Mouse (Mus musculus): ENCODE measurements around the gene Gm10337. TPM values are rescaled to one million over a fixed set of nuclear protein-coding genes. Genes with fewer than 3 reads are reported as not detected.

The Gm10337 gene
- polyA plus RNA-seq, 1 experiment from 2014 or later: 14.8 TPM

DNA sequence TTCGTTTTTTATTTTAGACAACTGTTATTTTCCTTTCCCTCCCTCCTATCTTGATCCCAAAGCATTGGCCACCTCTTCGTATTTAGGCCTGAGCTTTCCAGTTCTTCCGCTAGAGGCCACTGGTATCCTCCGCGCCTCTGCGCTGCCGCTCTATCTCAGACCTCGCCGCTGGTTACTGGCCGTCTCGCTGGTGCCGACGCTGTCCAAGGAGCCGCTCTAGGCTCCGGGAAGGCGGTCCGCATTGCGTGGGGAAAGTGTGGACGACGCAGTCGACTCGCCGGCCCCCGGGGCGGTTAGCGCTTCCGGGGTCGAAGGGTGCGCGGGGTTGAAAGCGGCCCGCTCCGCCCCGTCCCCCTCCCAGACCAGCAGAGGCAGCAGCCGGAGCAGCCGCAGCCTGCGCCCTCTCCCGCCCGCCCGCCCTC lies 33.3 kb upstream of the Gm10337 start, which contains the start of gene Pcbp2:
Gene Pcbp2, plus strand, starts transcription at position 357 of the 422 bp plus-strand sequence.
- Histone ChIP-seq H3K4me3 (peak within 1 kb of the TSS; percentile 93), H3K9me3 (no peaks in the 10 kb centered on the region), H3K36me3 (peaks cover 13% of the 10 kb centered on the region), H3K4me1 (replicated peaks) (peaks cover 23% of the 10 kb centered on the region), H3K4me2 (peak within 1 kb of the TSS; percentile 70), H3K9ac (peak within 1 kb of the TSS; percentile 93), H3K27ac (replicated peaks) (peak within 1 kb of the TSS; percentile 97), H3K27me3 (no peaks in the 10 kb centered on the region)
- WGBS: under 1% methylated on average over 30 of the region's 40 CpGs
- ATAC-seq (ENCODE audit: low FRiP score, low read depth): peak; percentile 99

DNA sequence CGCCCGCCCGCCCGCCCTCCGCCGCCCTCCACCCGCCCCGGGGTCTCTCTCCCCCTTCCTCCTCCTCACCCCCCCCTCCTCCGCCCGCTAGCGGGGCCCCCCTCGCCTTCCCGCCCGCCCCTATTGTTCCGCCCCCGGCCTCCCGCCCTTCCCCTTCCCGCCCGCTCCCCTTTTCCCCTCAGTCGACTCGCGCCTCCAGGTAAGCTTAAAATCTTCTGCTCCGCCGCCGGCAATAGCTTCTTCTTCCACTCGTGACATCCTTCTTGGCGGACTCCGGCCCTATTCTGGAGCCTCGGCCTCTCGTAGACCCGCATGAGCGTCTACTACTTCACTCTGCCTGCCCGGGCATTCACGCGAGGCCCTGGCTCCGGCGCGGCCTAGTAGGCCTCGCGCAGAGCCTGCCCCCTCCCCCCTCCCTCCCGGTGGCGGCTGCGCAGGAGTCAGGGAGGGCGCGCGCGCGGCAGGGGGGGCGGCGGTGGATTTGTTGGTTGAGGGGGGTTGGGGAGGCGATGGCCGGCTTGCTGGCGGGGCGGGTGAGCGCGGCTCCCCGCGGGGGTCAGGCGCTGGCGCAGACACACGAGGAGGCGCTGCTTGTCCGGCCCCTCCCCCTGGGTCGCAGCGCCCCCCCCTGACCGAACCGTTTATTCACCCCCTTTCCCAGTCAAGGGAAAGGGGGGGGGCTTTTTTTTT lies 32.8 kb upstream of the Gm10337 start:
- ATAC-seq (ENCODE audit: low FRiP score, low read depth): peak; percentile 68
- H3K4me1 ChIP-seq (replicated peaks): peaks cover 23% of the 10 kb centered on the region
- under 1% methylated on average over 45 of the region's 67 CpGs for WGBS

DNA sequence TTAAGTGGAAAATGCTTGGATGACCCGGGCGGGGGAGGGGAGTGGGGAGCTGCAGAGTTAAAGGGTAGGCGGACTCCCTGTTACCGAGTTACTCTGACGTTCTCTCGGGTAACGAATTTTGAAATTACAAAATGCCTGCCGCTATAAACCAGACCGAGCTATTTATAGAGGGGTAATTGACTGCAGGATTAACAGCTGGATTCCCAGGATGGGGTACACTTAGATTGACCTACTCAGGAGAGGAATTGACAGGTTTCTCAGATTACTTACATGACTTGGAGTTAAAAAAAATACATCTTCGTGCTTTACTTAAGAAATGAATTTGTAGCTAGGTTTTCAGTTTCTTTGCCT lies 32.3 kb upstream of the Gm10337 start:
- H3K27me3 ChIP-seq: no peaks in the 10 kb centered on the region
- H3K27ac ChIP-seq (replicated peaks): peak overlapping the region; percentile 97
- peak overlapping the region; percentile 70 for H3K4me2 ChIP-seq
- ATAC-seq (ENCODE audit: low FRiP score, low read depth): no peak
- H3K9ac ChIP-seq: peak overlapping the region; percentile 93
- peak overlapping the region; percentile 93 for H3K4me3 ChIP-seq
- no peaks in the 10 kb centered on the region for H3K9me3 ChIP-seq
- WGBS: under 1% methylated on average over 10 of the region's 10 CpGs
- peaks cover 23% of the 10 kb centered on the region for H3K4me1 ChIP-seq (replicated peaks)
- peaks cover 24% of the 10 kb centered on the region for H3K36me3 ChIP-seq

More for the DNA sequence above, 32.8 kb upstream of the Gm10337 start:
- peak overlapping the region; percentile 93 for H3K9ac ChIP-seq
- peaks cover 19% of the 10 kb centered on the region for H3K36me3 ChIP-seq
- peak overlapping the region; percentile 70 for H3K4me2 ChIP-seq
- H3K9me3 ChIP-seq: no peaks in the 10 kb centered on the region
- H3K27me3 ChIP-seq: no peaks in the 10 kb centered on the region
- peak overlapping the region; percentile 97 for H3K27ac ChIP-seq (replicated peaks)
- peak overlapping the region; percentile 93 for H3K4me3 ChIP-seq

DNA sequence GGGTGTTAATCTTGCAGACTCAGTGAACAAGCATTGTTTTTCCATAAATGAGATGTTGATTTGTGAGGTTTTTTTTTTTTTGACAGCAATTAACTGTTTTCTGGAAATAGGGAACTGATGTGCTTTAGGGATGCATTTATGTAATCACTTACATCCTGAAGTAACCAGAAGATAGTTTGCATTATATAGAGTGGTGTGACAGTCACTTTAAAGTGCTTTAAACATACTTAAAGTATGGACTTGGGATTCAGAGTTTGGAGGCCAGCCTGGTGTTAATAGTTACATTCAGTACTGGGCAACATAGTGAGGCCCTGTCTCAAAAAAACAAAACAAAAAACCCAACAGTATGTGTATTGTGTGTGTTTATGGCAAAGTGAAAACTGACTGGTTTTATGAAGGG lies 31.8 kb upstream of the Gm10337 start:
- peak overlapping the region; percentile 70 for H3K4me2 ChIP-seq
- peaks cover 29% of the 10 kb centered on the region for H3K36me3 ChIP-seq
- no peak overlapping the region for H3K27ac ChIP-seq (replicated peaks)
- H3K4me1 ChIP-seq (replicated peaks): peaks cover 23% of the 10 kb centered on the region
- H3K4me3 ChIP-seq: peak overlapping the region; percentile 93
- ATAC-seq (ENCODE audit: low FRiP score, low read depth): no peak
- H3K27me3 ChIP-seq: no peaks in the 10 kb centered on the region
- peak overlapping the region; percentile 93 for H3K9ac ChIP-seq
- no peaks in the 10 kb centered on the region for H3K9me3 ChIP-seq

DNA sequence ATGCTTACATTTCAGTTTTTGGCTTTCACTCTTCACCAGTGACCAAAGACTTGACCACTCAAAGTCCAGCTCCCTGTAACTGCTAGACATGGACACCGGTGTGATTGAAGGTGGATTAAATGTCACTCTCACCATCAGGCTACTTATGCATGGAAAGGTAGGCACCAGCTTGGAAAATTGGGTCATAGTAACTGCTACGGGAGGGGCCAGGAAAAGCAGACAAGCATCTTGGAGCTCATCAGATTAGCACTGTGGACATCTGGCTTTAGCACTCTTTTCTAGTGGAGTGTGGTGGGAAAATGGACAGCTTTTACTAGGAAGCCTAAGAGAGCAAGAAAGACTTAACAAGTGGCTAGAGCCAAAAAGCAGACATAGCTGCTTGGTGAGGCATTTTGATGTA lies 30.3 kb upstream of the Gm10337 start:
- no peak for ATAC-seq (ENCODE audit: low FRiP score, low read depth)
- Histone ChIP-seq H3K27me3 (no peaks in the 10 kb centered on the region), H3K4me2 (peak overlapping the region; percentile 7; the same call in 1 of the 2 replicates), H3K9ac (no peak overlapping the region), H3K4me3 (no peak overlapping the region), H3K4me1 (replicated peaks) (peaks cover 23% of the 10 kb centered on the region), H3K27ac (replicated peaks) (no peak overlapping the region), H3K36me3 (peaks cover 41% of the 10 kb centered on the region), H3K9me3 (no peaks in the 10 kb centered on the region)
- WGBS: 82% methylated on average over 2 of the region's 2 CpGs

DNA sequence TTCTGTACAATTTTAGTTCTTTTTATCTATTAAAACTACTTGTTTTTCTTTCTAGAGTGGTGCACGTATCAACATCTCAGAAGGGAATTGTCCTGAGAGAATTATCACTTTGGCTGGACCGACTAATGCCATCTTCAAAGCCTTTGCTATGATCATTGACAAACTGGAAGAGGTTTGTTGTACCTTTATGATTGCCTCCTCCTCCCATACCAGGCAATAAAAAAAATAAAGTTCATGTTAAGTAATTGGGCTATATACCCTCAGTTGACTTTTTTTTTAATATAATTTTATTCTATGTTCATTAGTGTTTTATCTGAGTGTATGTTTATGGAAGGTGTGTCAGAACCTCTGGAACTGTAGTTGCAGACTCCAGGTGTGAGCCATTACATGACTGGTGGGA lies 29.0 kb upstream of the Gm10337 start:
- H3K27ac ChIP-seq (replicated peaks): no peak overlapping the region
- peaks cover 23% of the 10 kb centered on the region for H3K4me1 ChIP-seq (replicated peaks)
- H3K9ac ChIP-seq: no peak overlapping the region
- H3K27me3 ChIP-seq: no peaks in the 10 kb centered on the region
- H3K9me3 ChIP-seq: no peaks in the 10 kb centered on the region
- H3K36me3 ChIP-seq: peaks cover 52% of the 10 kb centered on the region
- WGBS: 89% methylated on average over 2 of the region's 2 CpGs
- no peak overlapping the region for H3K4me2 ChIP-seq
- no peak overlapping the region for H3K4me3 ChIP-seq
- ATAC-seq (ENCODE audit: low FRiP score, low read depth): no peak

DNA sequence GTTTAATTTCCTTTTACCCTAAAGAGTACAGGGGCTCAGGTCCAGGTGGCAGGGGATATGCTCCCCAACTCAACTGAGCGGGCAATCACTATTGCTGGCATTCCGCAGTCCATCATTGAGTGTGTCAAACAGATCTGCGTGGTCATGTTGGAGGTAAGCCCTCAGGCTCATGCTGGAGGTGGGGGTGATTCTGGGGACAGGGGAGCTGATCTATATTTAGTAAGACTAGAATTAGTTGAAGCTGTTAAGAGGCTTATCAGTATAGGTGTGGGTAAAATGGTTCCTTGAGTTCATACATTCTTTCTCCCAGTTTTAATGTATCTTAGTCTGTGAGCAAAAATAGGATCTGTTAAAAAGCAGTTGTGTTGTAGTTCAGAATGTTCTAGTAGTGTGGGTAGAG lies 20.4 kb upstream of the Gm10337 start:
- no peaks in the 10 kb centered on the region for H3K9me3 ChIP-seq
- no peak overlapping the region for H3K9ac ChIP-seq
- 91% methylated on average over 3 of the region's 3 CpGs for WGBS
- no peak overlapping the region for H3K4me3 ChIP-seq
- no peaks in the 10 kb centered on the region for H3K27me3 ChIP-seq
- H3K27ac ChIP-seq (replicated peaks): no peak overlapping the region
- H3K36me3 ChIP-seq: peaks cover 82% of the 10 kb centered on the region
- H3K4me1 ChIP-seq (replicated peaks): no peaks in the 10 kb centered on the region
- no peak overlapping the region for H3K4me2 ChIP-seq
- no peak for ATAC-seq (ENCODE audit: low FRiP score, low read depth)

DNA sequence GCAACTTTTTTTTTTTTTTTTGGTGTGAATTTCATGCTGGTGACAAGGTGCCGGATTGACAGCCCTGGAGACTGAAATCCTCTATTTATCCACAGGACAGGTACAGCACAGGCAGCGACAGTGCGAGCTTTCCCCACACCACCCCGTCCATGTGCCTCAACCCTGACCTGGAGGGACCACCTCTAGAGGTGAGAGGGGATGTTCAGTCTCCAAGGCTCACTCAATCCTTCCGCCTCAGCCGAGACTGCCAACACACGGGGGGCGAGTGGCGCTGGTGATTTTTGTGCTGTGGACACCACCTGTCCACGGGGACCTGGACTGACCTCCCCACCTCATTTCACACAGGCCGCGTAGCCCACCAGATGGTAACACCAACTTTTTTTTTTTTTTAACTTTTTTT lies 17.7 kb upstream of the Gm10337 start:
- H3K4me3 ChIP-seq: no peak overlapping the region
- WGBS: 91% methylated on average over 12 of the region's 12 CpGs
- H3K9ac ChIP-seq: no peak overlapping the region
- H3K4me2 ChIP-seq: no peak overlapping the region
- ATAC-seq (ENCODE audit: low FRiP score, low read depth): no peak
- H3K27me3 ChIP-seq: no peaks in the 10 kb centered on the region
- H3K9me3 ChIP-seq: no peaks in the 10 kb centered on the region
- no peaks in the 10 kb centered on the region for H3K4me1 ChIP-seq (replicated peaks)
- H3K27ac ChIP-seq (replicated peaks): no peak overlapping the region
- peaks cover 86% of the 10 kb centered on the region for H3K36me3 ChIP-seq

DNA sequence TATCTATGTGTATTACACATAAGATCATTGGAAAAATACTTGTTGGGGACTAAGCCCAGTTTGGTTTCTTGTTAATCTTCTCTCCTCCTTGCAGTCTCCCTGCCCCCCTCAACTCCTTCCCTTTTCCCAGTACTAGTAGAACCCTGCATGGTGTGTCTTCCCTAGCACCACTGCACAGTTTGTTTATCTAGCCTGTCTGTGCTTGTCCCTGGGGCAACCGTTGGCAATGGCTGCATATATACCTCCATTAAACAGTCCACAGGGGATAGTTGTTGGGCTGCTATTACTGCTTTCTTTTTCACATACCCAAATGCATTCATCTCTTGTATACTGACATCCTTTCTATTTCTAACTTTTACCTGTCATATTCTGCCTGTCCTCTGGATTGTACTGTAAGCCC lies 15.9 kb upstream of the Gm10337 start:
- Histone ChIP-seq H3K4me1 (replicated peaks) (no peaks in the 10 kb centered on the region), H3K4me3 (no peak overlapping the region), H3K27ac (replicated peaks) (no peak overlapping the region), H3K9me3 (no peaks in the 10 kb centered on the region), H3K4me2 (no peak overlapping the region), H3K9ac (no peak overlapping the region), H3K36me3 (peaks cover 82% of the 10 kb centered on the region), H3K27me3 (no peaks in the 10 kb centered on the region)
- WGBS: 76% methylated on average over 1 of the region's 1 CpGs
- no peak for ATAC-seq (ENCODE audit: low FRiP score, low read depth)

DNA sequence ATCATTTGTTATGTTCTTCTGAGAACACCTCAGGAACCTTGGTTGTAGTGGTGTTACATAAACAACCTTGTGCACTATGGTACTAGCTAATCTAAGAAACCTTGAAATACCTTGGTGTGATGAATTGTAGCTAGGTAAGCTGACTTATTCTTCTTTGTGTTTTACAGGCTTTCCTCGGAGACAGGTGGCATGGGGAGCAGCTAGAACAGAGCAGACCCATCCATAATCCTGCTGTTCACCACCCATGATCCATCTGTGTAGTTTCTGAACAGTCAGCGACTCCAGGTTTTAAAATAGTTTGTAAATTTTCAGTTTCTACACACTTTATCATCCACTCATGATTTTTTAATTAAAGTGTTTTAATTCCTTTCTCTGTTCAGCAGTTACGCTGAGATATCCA lies 5.2 kb upstream of the Gm10337 start:
- 87% methylated on average over 3 of the region's 3 CpGs for WGBS
- no peak overlapping the region for H3K4me2 ChIP-seq
- H3K27me3 ChIP-seq: no peaks in the 10 kb centered on the region
- no peak overlapping the region for H3K4me3 ChIP-seq
- no peaks in the 10 kb centered on the region for H3K4me1 ChIP-seq (replicated peaks)
- peaks cover 84% of the 10 kb centered on the region for H3K36me3 ChIP-seq
- H3K9me3 ChIP-seq: no peaks in the 10 kb centered on the region
- no peak overlapping the region for H3K9ac ChIP-seq
- no peak overlapping the region for H3K27ac ChIP-seq (replicated peaks)
- ATAC-seq (ENCODE audit: low FRiP score, low read depth): no peak

DNA sequence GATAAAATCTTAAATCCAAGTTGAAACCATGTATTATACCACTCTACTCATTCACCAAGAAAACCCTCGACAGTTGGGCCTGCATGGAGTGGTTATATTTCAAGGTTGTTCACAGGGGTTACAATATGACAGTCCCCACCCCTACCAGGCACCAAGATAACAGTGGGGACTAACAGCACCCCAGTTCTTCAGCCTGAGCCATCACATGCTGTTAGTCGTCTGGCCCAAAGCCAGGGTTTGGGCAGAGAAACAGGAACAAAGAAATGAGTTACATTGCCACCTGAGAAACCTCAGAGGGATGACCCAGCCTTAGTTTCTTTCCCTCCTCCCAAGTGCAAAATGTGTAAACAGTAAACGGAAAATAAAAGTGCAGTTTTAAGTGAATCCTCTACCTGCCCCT lies 4.2 kb upstream of the Gm10337 start:
- no peak overlapping the region for H3K27ac ChIP-seq (replicated peaks)
- H3K9ac ChIP-seq: no peak overlapping the region
- no peaks in the 10 kb centered on the region for H3K4me1 ChIP-seq (replicated peaks)
- H3K4me3 ChIP-seq: no peak overlapping the region
- no peaks in the 10 kb centered on the region for H3K27me3 ChIP-seq
- 79% methylated on average over 3 of the region's 3 CpGs for WGBS
- no peak for ATAC-seq (ENCODE audit: low FRiP score, low read depth)
- H3K9me3 ChIP-seq: no peaks in the 10 kb centered on the region
- no peak overlapping the region for H3K4me2 ChIP-seq
- peaks cover 84% of the 10 kb centered on the region for H3K36me3 ChIP-seq

DNA sequence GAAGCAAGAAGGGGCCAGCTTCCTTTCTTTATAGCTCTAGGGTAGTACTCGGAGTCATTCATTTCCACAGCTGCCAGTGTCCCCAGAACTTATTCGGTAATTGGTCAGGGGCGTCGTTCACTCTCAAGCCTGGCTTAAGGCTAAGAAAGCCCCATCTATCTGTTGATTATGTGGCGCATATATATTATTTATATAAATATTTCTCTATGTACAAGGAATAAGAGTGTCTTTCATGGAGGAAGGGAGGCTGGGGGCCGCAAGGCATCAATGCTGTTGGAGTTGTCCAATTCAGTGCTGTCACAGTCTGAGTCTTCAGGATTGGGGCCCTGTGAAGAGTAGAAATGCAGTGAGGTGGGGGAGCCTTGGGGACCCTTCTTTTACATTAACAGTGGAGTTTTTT lies 3.7 kb upstream of the Gm10337 start:
- no peak overlapping the region for H3K4me3 ChIP-seq
- no peak overlapping the region for H3K27ac ChIP-seq (replicated peaks)
- ATAC-seq (ENCODE audit: low FRiP score, low read depth): no peak
- H3K4me1 ChIP-seq (replicated peaks): no peaks in the 10 kb centered on the region
- no peaks in the 10 kb centered on the region for H3K9me3 ChIP-seq
- H3K9ac ChIP-seq: no peak overlapping the region
- H3K4me2 ChIP-seq: no peak overlapping the region
- 88% methylated on average over 6 of the region's 6 CpGs for WGBS
- H3K27me3 ChIP-seq: no peaks in the 10 kb centered on the region
- peaks cover 85% of the 10 kb centered on the region for H3K36me3 ChIP-seq

DNA sequence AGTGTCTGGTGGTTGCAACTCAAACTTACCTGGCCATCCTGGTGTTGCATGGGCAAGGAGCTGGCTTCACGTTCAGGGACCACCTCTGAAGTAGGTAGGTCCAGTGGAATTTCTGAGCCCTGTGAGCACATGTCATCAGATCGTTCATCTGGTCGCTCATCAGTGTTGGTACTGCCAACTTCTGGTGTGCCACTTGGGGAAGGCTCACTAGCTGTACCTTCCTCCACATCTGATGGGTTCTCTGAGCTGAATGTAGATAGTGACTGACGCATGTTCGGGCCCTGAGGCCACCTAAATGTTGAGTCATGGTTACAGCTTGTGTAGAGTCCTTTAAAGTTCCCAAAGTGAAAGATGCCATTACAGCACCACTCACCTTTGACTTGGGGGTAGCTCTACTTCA lies 3.0 kb upstream of the Gm10337 start:
- H3K27ac ChIP-seq (replicated peaks): no peak overlapping the region
- ATAC-seq (ENCODE audit: low FRiP score, low read depth): no peak
- H3K27me3 ChIP-seq: no peaks in the 10 kb centered on the region
- H3K9ac ChIP-seq: no peak overlapping the region
- no peaks in the 10 kb centered on the region for H3K9me3 ChIP-seq
- H3K4me3 ChIP-seq: no peak overlapping the region
- peaks cover 86% of the 10 kb centered on the region for H3K36me3 ChIP-seq
- no peaks in the 10 kb centered on the region for H3K4me1 ChIP-seq (replicated peaks)
- WGBS: 87% methylated on average over 5 of the region's 5 CpGs
- no peak overlapping the region for H3K4me2 ChIP-seq

Measured in hindbrain, embryonic 15.5 days (tissue).